Mouse (Mus musculus) intestine, embryonic 14.5 days (tissue): ENCODE measurements around the gene Lrrc28. TPM values are rescaled to one million over a fixed set of nuclear protein-coding genes. Genes with fewer than 3 reads are reported as not detected.

Experiments
- ATAC-seq: fragments of 200-750 bp; cut with Nextera tagmentation; replicated peaks from 2 replicates; pipeline ENCODE4 v1.8.0; 2017; ENCODE audit warnings: low read depth, moderate number of reproducible peaks, moderate TSS enrichment, moderate library complexity; ENCODE audit not compliant: low FRiP score, low TSS enrichment
- DNase-seq: peaks from one replicate; pipeline ENCODE4 v3.0.0-alpha.2; 2018; ENCODE audit warnings: low spot score
- H3K27ac ChIP-seq: fragments of 300-500 bp; sonication (generic); 2 replicates; pipeline ENCODE4 v1.5.1; 2014; ENCODE audit warnings: low read depth, mild to moderate bottlenecking, control low read depth
- H3K27me3 ChIP-seq: fragments of 300-500 bp; sonication (generic); replicated peaks from 2 replicates; pipeline ENCODE4 v1.6.1; 2014; ENCODE audit warnings: low read length, control low read depth; ENCODE audit not compliant: control insufficient read depth, insufficient read depth
- H3K36me3 ChIP-seq: fragments of 300-500 bp; sonication (generic); 2 replicates; pipeline ENCODE4 v1.6.1; 2014; ENCODE audit warnings: low read length, control low read depth; ENCODE audit not compliant: control insufficient read depth, insufficient read depth
- H3K4me1 ChIP-seq: fragments of 300-500 bp; sonication (generic); replicated peaks from 2 replicates; pipeline ENCODE4 v1.6.1; 2014; ENCODE audit warnings: low read length, control low read depth, mixed read lengths; ENCODE audit not compliant: control insufficient read depth, insufficient read depth
- H3K4me2 ChIP-seq: fragments of 300-500 bp; sonication (generic); 2 replicates; pipeline ENCODE4 v1.6.1; 2014; ENCODE audit warnings: low read length
- H3K4me3 ChIP-seq: fragments of 300-500 bp; sonication (generic); 2 replicates; pipeline ENCODE4 v1.5.1; 2014; ENCODE audit warnings: low read depth, low read length, control low read depth, mixed read lengths
- H3K9ac ChIP-seq: fragments of 300-500 bp; sonication (generic); 2 replicates; pipeline ENCODE4 v1.6.1; 2014; ENCODE audit warnings: mild to moderate bottlenecking, low read length
- H3K9me3 ChIP-seq: fragments of 300-500 bp; sonication (generic); 2 replicates; pipeline ENCODE4 v1.6.1; 2016; ENCODE audit warnings: low read length, control low read depth; ENCODE audit not compliant: control insufficient read depth
- WGBS: fragments of 180-500 bp; shearing (Covaris S2); extraction: QIAGEN DNeasy Blood & Tissue Kit; methylation state at CpG from one replicate; pipeline ENCODE4 v1.1.7; 2014; 5-methylcytosine and 5-hydroxymethylcytosine counted together
- polyA plus RNA-seq: library from polyadenylated mRNA; unstranded; fragments of >200 nt; fragmentation: Nextera tagmentation; extraction: Ambion mirVana; gene quantifications from 2 replicates; pipeline ENCODE4 v1.2.1, GENCODE M21; 2014

Lrrc28 gene
- polyA plus RNA-seq, 1 experiment from 2014 or later = 12.4 TPM

GRCm38 (mm10) chr7:67520001-67520400 is 125.1 kb downstream of the Lrrc28 start:
- DNase-seq = no peak
- Histone ChIP-seq H3K4me2 (no peak overlapping the region), H3K4me3 (no peak overlapping the region), H3K4me1 (no peaks in the 10 kb centered on the region), H3K27ac (no peak overlapping the region), H3K9me3 (no peaks in the 10 kb centered on the region), H3K36me3 (no peaks in the 10 kb centered on the region), H3K9ac (no peak overlapping the region), H3K27me3 (no peaks in the 10 kb centered on the region)
- 86% methylated on average over 10 of the region's 10 CpGs for WGBS
- no peak for ATAC-seq

- Histone ChIP-seq H3K9me3 (no peaks in the 10 kb centered on the region), H3K36me3 (no peaks in the 10 kb centered on the region), H3K4me3 (no peak overlapping the region), H3K4me2 (no peak overlapping the region), H3K4me1 (no peaks in the 10 kb centered on the region), H3K27ac (no peak overlapping the region), H3K27me3 (no peaks in the 10 kb centered on the region), H3K9ac (no peak overlapping the region)
- no peak for DNase-seq
- no peak for ATAC-seq
- WGBS = 85% methylated on average over 9 of the region's 9 CpGs
Measured at GRCm38 (mm10) chr7:67515621-67516020, 129.4 kb downstream of the Lrrc28 start.

GRCm38 (mm10) chr7:67514893-67515292 is 130.2 kb downstream of the Lrrc28 start:
- Histone ChIP-seq H3K4me2 (no peak overlapping the region), H3K4me3 (no peak overlapping the region), H3K9ac (no peak overlapping the region), H3K27ac (no peak overlapping the region), H3K36me3 (no peaks in the 10 kb centered on the region), H3K27me3 (no peaks in the 10 kb centered on the region), H3K9me3 (no peaks in the 10 kb centered on the region), H3K4me1 (no peaks in the 10 kb centered on the region)
- 28% methylated on average over 10 of the region's 10 CpGs for WGBS
- ATAC-seq (no peak), DNase-seq (no peak)

- Histone ChIP-seq H3K27ac (no peak overlapping the region), H3K27me3 (no peaks in the 10 kb centered on the region), H3K36me3 (no peaks in the 10 kb centered on the region), H3K9me3 (no peaks in the 10 kb centered on the region), H3K9ac (no peak overlapping the region), H3K4me1 (no peaks in the 10 kb centered on the region), H3K4me2 (no peak overlapping the region), H3K4me3 (no peak overlapping the region)
- ATAC-seq = no peak
- 64% methylated on average over 4 of the region's 4 CpGs for WGBS
- no peak for DNase-seq
Measured at GRCm38 (mm10) chr7:67514380-67514779, 130.7 kb downstream of the Lrrc28 start.

- H3K9me3 ChIP-seq = no peaks in the 10 kb centered on the region
- ATAC-seq (no peak), DNase-seq (no peak)
- H3K27me3 ChIP-seq = no peaks in the 10 kb centered on the region
- no peaks in the 10 kb centered on the region for H3K36me3 ChIP-seq
- 86% methylated on average over 4 of the region's 4 CpGs for WGBS
- H3K27ac ChIP-seq = no peak overlapping the region
- H3K4me2 ChIP-seq = no peak overlapping the region
- H3K9ac ChIP-seq = no peak overlapping the region
- no peaks in the 10 kb centered on the region for H3K4me1 ChIP-seq
- no peak overlapping the region for H3K4me3 ChIP-seq
Measured at GRCm38 (mm10) chr7:67513656-67514055, 131.4 kb downstream of the Lrrc28 start.

GRCm38 (mm10) chr7:67511606-67512005 is 133.5 kb downstream of the Lrrc28 start:
- no peak for ATAC-seq
- Histone ChIP-seq H3K9ac (no peak overlapping the region), H3K27ac (no peak overlapping the region), H3K27me3 (no peaks in the 10 kb centered on the region), H3K4me3 (no peak overlapping the region), H3K4me1 (no peaks in the 10 kb centered on the region), H3K36me3 (no peaks in the 10 kb centered on the region), H3K9me3 (no peaks in the 10 kb centered on the region), H3K4me2 (no peak overlapping the region)
- no peak for DNase-seq
- 82% methylated on average over 7 of the region's 7 CpGs for WGBS

GRCm38 (mm10) chr7:67503281-67504010 is 141.6 kb downstream of the Lrrc28 start:
- Histone ChIP-seq H3K4me2 (no peak overlapping the region), H3K9ac (no peak overlapping the region), H3K36me3 (no peaks in the 10 kb centered on the region), H3K27me3 (no peaks in the 10 kb centered on the region), H3K9me3 (no peaks in the 10 kb centered on the region), H3K27ac (no peak overlapping the region), H3K4me1 (no peaks in the 10 kb centered on the region), H3K4me3 (no peak overlapping the region)
- no peak for ATAC-seq
- no peak for DNase-seq
- WGBS = 48% methylated on average over 7 of the region's 7 CpGs

- ATAC-seq (no peak), DNase-seq (no peak)
- H3K4me1 ChIP-seq = no peaks in the 10 kb centered on the region
- H3K4me2 ChIP-seq = no peak overlapping the region
- H3K27ac ChIP-seq = no peak overlapping the region
- H3K9me3 ChIP-seq = no peaks in the 10 kb centered on the region
- H3K9ac ChIP-seq = no peak overlapping the region
- H3K36me3 ChIP-seq = no peaks in the 10 kb centered on the region
- no peaks in the 10 kb centered on the region for H3K27me3 ChIP-seq
- 56% methylated on average over 4 of the region's 4 CpGs for WGBS
- no peak overlapping the region for H3K4me3 ChIP-seq
Measured at GRCm38 (mm10) chr7:67502631-67503030, 142.4 kb downstream of the Lrrc28 start.

- no peak overlapping the region for H3K4me3 ChIP-seq
- H3K27ac ChIP-seq = peak overlapping the region; percentile 11; the same call in 1 of the 2 replicates
- no peak for DNase-seq
- H3K4me2 ChIP-seq = no peak overlapping the region
- no peaks in the 10 kb centered on the region for H3K4me1 ChIP-seq
- no peaks in the 10 kb centered on the region for H3K36me3 ChIP-seq
- no peak overlapping the region for H3K9ac ChIP-seq
- 47% methylated on average over 5 of the region's 5 CpGs for WGBS
- H3K27me3 ChIP-seq = no peaks in the 10 kb centered on the region
- no peak for ATAC-seq
- H3K9me3 ChIP-seq = no peaks in the 10 kb centered on the region
Measured at GRCm38 (mm10) chr7:67500878-67501277, 144.2 kb downstream of the Lrrc28 start.
